Mouse (Mus musculus) adrenal gland, adult 2 months (tissue): Measurements from ENCODE around the gene Fkbp9. TPM values are rescaled to one million over a fixed set of nuclear protein-coding genes. Genes with fewer than 3 reads are reported as not detected.

Source experiments
- DNase-seq: peaks from one replicate; pipeline ENCODE4 v3.0.0; 2021
- long read RNA-seq: library from polyadenylated mRNA; stranded (forward); transcript quantifications from one replicate; pipeline ENCODE4 v2.0.0, GENCODE M21; 2021
- polyA plus RNA-seq: library from polyadenylated mRNA; depleted of rRNA; stranded (reverse); fragments of >200 nt; gene quantifications from 2 replicates; pipeline ENCODE4 v1.2.3, GENCODE M21; 2012; rRNA removed
- total RNA-seq, 2 experiments: library from RNA; stranded (reverse); gene quantifications; 2 replicates each; pipeline ENCODE4 v1.2.3; 2021

The Fkbp9 gene
- total RNA-seq (10 to 100 TPM; 53.9 to 87.1 TPM), polyA plus RNA-seq (33.5 and 35.2 TPM in 2 replicates)
- long read RNA-seq, transcript Fkbp9-201 (10 exons, 3,009 nt): major isoform, 152 of 159 reads
- long read RNA-seq, partial matches to known transcripts: 2 of 159 reads
- long read RNA-seq, other reads (novel, unspliced or antisense): 5 of 159 reads

DNA sequence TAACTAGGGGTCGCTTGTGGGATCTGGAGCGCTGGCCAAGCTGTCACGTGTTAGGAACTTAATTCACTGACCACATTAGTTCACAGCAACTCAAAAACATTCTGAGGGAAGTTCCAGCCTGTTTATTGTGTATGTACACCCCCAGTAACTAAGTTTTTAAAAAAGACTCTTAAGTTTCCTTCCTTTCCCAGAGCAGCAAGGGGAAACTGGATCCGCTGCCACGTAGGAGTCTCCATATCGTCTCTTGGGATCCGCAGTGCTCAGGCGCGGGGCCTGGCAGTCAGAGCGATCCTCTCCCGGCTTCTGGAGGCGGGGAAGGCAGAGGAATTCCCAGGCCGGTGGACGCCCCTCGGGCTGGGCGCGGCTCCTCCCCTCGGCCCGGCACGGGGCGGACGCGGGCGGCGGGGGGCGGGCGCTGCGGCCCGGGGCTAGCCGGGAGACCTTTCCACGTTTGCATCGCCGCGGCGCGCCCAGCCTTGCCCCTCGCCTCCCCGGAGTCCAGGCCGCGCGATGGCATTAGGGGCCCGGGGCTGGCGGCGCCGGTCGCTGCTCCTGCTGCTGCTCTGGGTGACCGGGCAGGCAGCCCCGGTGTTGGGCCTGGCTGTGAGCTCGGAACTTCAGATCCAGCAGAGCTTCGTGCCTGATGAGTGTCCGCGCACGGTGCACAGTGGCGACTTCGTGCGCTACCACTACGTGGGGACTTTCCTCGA, at the start of gene Fkbp9:
TSS of gene Fkbp9 (plus strand) at position 363 of the 710 bp plus-strand sequence.
- DNase-seq: peak; percentile 95

DNA sequence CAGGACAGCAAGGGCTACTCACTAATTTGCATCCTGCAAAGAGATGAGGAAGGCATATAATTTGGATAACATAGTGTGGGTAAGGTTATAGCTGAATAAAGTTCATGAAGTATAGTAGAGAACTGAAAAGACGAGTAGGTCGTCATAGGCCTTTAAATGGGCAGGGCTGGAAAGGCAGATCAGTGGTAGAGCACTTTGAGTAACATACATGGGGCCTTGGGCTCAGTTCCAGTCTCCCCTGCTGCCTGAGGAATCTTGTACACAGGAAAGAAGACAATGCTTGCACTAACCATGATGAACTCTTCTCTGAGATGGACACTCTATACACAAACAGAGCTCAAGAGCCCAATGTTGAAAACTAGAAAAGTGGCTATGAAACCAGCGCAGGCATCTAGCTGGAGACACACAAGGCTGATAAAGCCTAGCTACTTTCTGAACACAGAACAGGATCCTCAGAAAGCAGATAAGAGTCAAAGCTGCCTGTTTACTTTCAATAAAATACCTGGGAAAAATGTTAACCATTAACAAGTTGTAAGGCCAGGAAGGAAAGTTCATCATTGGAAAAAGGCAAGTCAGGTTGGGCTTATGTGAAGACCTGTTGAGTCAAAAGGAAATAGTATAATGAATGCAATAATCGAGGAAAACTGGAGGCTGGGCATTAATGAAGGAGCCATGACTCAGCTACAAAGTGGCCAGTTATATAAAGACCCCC, 48.1 kb upstream of the Fkbp9 start:
- no peak for DNase-seq

GRCm38 (mm10) chr6:56785068-56785467, 46.8 kb upstream of the Fkbp9 start:
- DNase-seq: peak; percentile 37

GRCm38 (mm10) chr6:56787668-56788067, 44.2 kb upstream of the Fkbp9 start:
- DNase-seq: no peak

DNA sequence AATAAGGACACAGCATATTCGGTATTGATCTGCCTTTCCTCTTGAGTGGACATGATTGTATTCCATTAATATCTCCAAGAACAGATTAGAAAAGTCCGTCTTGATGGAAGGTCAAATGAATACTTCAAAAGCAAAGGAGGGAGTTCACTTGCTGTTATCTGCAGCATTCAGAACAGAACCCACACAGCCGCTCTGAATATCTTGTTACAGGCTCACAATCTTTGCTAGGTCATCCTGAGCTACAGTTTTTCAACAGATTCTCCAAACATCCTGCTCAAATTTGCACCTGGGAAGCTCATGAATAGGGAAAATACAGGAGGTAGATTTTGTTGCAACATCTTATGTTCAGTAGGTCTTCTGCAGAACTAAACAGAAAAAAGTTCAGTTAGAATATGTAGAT, 42.5 kb upstream of the Fkbp9 start:
- no peak for DNase-seq

DNA sequence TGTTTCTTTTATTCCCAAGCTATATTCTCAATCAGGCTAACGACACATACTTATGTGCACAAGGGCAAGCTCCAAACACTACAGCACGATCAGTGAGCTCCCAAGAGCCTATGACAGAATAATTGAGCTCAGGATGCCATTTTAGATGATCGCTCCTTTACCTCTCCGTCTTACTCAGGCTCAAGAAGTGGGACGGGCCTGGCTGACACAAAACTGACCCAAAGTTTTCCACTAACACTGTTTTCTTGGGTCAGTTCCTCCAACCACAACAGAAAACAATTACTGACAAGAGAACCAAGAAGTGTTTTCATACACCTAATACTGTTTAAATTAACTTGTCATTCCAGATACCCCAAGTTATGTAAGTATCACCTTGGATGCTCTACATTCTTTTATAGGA, 37.0 kb upstream of the Fkbp9 start:
- DNase-seq: no peak

DNA sequence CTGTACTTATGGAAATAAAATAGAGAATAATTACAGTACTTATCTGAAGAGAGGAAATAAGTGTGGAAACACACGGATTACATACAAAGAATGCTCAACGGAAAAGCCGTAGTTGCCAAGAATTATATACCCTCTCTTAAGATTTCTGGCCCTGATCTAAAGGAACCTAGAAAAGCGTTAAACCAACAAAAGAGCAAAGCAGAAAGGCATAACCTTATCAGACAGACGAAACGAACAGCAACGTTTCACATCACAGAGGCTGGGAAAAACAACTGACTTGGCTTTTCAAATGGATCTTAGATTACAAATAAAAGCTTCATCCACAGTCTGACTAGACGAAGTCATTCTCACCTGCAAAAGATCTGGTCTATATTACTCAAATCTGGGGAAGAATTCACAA, 35.6 kb upstream of the Fkbp9 start:
- DNase-seq: no peak

GRCm38 (mm10) chr6:56796668-56797141, 35.2 kb upstream of the Fkbp9 start:
- DNase-seq: peak; percentile 53

DNA sequence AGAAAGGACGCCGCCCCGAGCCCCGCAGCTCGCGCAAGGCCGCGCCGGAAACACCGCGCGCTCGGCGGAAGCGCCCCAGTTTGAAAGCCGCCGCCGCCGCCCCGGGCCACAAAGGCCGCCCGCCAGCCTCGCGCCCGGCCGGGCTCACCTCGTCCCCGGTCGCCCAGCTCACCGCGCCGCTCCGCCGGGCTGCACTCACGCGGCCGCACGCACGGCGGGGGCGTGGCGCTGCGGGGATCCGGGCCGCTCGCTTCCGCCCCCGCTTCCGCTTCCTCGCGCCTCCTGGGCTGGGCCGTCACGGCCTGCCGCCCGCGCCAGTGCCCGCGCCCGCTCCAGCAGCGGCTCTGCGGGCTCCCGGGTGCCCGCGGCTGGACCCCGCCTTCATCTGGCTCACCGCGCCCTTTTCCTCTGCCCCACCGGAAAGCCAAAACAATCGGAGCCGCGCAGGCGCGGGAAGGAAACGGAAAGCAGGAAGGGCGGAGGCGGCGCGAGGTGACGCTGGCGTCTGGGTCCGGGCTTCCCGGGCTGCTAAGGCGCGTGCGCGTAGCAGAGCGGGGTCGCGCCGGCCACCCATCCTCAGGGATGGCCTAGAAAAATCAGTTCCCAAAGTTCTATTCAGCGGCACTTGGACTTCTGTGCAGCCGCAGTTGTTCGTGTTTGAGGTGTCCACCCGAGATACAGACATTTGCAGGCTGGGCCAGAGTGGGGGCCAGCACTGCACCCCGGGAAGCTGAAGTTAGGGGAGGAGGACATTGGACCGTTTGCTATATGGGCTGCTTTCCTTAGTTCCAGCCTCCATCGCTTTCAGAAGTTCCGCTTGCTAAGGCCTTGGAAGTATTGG, 34.3 kb upstream of the Fkbp9 start, which contains the start of gene Kbtbd2:
TSS of gene Kbtbd2 (minus strand) at position 503 of the 841 bp plus-strand sequence.
- peak; percentile 98 for DNase-seq

DNA sequence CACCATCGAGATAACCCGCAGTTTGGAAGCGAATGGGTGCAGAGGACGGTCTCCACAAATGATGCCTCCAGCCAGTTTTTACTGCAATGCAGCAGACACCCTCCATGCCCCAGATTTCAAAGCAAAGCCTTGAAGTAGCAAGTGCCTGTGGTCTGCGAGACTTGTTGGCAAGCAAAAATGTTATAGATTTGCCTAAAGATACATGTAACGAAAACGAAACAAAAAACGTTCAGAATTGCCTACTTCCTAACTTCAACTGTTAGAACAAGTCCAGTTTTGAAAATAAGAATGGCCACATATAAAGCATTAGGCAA, 33.8 kb upstream of the Fkbp9 start:
- no peak for DNase-seq

- no peak for DNase-seq
Observed at GRCm38 (mm10) chr6:56805026-56805425, 26.8 kb upstream of the Fkbp9 start.

DNA sequence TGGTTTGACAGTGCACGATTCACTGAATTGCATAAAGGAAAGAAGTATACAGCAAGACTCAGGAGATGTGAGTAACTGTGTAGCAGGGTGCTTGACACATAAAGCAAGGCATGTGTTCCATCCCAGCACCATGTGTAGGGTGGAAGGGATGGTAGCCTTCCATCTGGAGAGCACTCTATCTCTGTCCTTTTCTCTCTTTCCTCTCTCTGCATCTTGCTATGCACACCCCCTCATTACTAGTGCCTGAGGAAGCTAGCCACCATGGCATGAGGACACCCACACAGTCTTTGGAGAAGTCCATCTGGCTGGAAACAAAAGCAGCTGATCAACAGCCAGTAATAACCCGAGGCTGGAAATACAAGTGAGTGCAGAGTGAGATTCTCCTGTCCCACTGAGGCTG, 25.7 kb upstream of the Fkbp9 start:
- DNase-seq: no peak

GRCm38 (mm10) chr6:56808656-56809055, 23.2 kb upstream of the Fkbp9 start:
- DNase-seq: peak; percentile 45

DNA sequence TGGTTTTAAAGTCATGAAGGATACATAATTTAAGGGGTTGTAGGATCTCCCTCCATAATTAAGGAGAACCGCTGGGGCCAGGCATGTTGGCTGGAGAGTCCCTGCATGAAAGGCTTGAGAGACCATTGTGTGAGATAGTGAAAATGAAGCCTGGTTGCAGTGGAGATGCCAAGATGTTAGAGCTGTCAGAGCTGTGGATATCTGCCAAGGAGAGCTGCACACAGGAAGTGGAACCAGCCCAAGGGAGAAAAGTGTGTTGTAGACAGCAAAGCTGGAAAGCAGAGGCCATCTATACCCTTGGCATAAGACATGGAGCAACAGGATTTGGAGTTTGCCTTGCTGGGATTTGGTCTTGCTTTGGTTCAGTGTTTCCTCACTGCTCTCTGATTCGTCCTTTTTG, 18.5 kb upstream of the Fkbp9 start:
- DNase-seq: no peak

- DNase-seq: no peak
Observed at GRCm38 (mm10) chr6:56818436-56819123, 13.3 kb upstream of the Fkbp9 start.

- DNase-seq: no peak
Observed at GRCm38 (mm10) chr6:56819124-56819487, 12.8 kb upstream of the Fkbp9 start.

DNA sequence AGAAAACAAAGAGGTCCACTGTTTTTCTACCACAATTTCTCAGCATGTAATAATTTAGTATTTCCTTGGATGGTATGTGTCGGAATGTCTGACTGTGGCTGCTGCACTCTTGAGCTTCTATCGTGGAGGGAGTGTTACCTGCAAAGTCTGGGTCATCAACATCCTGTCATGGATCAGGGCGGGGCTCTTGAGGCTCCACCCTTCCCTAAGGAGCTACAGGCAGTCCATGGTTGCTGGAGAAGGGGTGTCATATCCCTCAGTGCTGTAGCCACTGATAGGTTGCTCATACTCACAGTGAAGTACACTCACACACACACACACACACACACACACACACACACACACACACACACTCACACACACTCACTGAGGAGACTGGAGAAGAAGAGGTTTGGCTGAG, 6.2 kb upstream of the Fkbp9 start:
- DNase-seq: no peak

GRCm38 (mm10) chr6:56832407-56832796, 543 bp downstream of the Fkbp9 start:
- no peak for DNase-seq

- no peak for DNase-seq
Observed at GRCm38 (mm10) chr6:56832830-56833229, 971 bp downstream of the Fkbp9 start.

GRCm38 (mm10) chr6:56834769-56835168, 2.9 kb downstream of the Fkbp9 start:
- no peak for DNase-seq

GRCm38 (mm10) chr6:56835532-56835931, 3.7 kb downstream of the Fkbp9 start:
- DNase-seq: no peak

DNA sequence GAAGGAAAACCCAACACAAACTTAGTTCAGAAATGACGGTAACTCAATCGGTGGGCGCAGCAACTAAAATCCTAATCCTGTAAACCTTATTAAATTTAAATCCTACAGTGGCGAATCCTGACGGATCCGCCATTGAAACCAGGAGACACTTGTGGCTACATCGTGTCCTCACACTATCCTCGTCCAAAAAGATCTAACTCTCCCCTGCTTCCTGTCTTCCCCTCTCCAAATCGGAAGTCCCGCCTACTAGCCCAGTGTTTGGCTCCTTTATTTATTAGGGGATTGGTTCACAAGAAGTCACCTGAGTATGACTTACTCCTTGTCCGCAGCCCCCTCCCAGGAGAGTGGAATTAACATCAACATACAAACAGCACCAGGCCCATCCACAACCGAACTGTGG, 5.3 kb downstream of the Fkbp9 start:
- DNase-seq: no peak
